Mouse (Mus musculus): ENCODE data around the gene Dnajb8. TPM values are rescaled to one million over a fixed set of nuclear protein-coding genes. Genes with fewer than 3 reads are reported as not detected.

The Dnajb8 gene
- polyA plus RNA-seq, 1 experiment from 2014 or later, result not detected

DNA sequence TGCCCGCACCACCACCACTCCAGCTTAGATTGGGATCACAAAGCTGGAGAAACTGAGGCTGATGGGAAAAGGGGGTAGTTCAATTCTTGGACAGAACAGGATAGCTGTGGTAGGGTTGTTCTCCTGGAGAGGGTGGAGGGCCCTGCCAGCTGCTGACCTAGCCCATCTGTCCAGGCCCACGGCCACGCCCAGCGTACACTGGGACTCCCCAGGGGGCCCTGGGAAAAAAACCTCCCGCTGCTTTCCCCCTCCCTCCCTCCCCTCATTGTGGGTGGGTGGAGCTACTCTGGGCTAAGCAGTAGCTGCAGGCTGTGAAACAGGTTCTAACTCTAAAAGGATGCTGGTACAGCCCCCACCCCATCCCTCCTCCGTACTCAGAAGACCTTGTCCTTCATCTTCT, 6.3 kb upstream of the Dnajb8 start:
- Histone ChIP-seq H3K4me3 (no peak overlapping the region), H3K9me3 (replicated peaks) (peaks cover 4% of the 10 kb centered on the region; the same call in 1 of the 2 replicates), H3K27me3 (replicated peaks) (peaks cover 11% of the 10 kb centered on the region; the same call in 1 of the 2 replicates), H3K4me1 (no peaks in the 10 kb centered on the region; the same call in 1 of the 2 replicates), H3K4me2 (no peak overlapping the region), H3K36me3 (no peaks in the 10 kb centered on the region), H3K27ac (no peak overlapping the region), H3K9ac (no peak overlapping the region)
- no peak for ATAC-seq
- WGBS (ENCODE audit: insufficient replicate concordance), result 64% methylated on average over 6 of the region's 6 CpGs

DNA sequence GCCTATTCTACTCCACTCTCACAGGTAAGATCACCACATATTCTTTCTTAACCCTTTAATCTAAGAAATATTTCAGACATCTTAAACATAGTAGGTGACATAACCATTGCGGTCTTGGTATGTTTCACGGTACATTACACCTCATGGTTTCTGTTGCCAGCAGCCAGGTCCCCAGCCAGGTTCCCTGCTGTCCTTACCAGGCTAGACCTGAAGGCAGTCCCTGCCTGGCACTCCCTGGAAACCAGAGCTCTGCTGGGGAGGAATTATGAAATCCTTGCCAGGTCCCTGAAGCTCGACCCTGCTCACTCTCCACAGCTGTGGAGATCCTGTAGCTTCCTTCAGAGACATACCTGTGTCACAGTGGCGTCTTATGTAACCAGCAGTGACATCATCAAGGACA, 5.9 kb upstream of the Dnajb8 start:
- no peak for ATAC-seq
- no peak overlapping the region for H3K9ac ChIP-seq
- peaks cover 15% of the 10 kb centered on the region; the same call in 1 of the 2 replicates for H3K27me3 ChIP-seq (replicated peaks)
- H3K27ac ChIP-seq, result no peak overlapping the region
- WGBS (ENCODE audit: insufficient replicate concordance), result 68% methylated on average over 4 of the region's 4 CpGs
- H3K4me1 ChIP-seq, result no peaks in the 10 kb centered on the region; the same call in 1 of the 2 replicates
- no peak overlapping the region for H3K4me2 ChIP-seq
- H3K36me3 ChIP-seq, result no peaks in the 10 kb centered on the region
- H3K4me3 ChIP-seq, result no peak overlapping the region
- peaks cover 4% of the 10 kb centered on the region; the same call in 1 of the 2 replicates for H3K9me3 ChIP-seq (replicated peaks)

DNA sequence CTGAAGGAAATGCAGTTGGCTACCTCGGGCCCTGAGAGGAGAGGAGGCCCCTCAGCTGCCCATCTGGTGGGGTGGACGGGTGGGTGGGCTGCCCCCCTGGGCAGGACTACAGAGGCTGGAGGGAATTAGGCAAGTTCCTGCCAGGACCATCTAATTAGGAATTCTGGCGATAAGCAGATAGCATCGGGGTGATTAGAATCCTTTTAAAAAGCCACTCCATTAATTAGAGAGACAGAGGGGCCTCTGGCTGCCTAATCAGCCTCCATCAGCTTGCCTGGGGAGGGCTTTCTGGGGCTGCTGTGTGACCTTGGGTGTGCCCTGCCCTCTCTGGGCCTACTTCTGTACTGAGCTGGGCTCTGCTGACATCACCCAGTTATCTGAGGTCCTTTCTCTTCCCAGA, 3.0 kb upstream of the Dnajb8 start:
- Histone ChIP-seq H3K9ac (no peak overlapping the region), H3K9me3 (replicated peaks) (peaks cover 4% of the 10 kb centered on the region; the same call in 1 of the 2 replicates), H3K36me3 (no peaks in the 10 kb centered on the region), H3K27ac (no peak overlapping the region), H3K27me3 (replicated peaks) (peaks cover 42% of the 10 kb centered on the region), H3K4me3 (no peak overlapping the region), H3K4me1 (no peaks in the 10 kb centered on the region; the same call in 1 of the 2 replicates), H3K4me2 (no peak overlapping the region)
- ATAC-seq, result no peak
- WGBS (ENCODE audit: insufficient replicate concordance), result 25% methylated on average over 4 of the region's 4 CpGs

DNA sequence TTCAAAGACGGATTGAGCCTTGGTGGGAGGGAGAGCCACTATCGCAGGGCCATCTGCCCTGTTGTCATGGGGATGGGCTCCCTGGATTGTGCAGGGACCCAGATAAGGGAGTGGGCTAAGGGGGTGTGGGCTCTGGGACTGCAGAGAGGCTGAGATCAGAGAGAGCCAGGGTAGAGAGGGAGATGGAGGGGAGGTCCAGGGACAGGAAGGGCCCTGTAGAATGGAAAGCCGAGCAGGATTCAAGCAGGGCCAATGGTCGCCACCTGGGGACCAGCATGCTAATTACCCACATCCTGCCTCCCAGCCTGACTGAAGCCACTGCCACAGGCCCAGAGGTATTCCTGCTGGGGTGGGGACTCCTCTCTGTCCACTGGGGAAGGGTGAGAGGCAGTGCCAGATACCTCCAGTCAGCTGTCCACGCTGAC, 4.5 kb downstream of the Dnajb8 start:
- Histone ChIP-seq H3K4me3 (no peak overlapping the region), H3K4me2 (no peak overlapping the region), H3K36me3 (no peaks in the 10 kb centered on the region), H3K27me3 (replicated peaks) (peaks cover 86% of the 10 kb centered on the region), H3K9ac (no peak overlapping the region), H3K27ac (no peak overlapping the region), H3K4me1 (peaks cover 8% of the 10 kb centered on the region; the same call in 1 of the 2 replicates), H3K9me3 (replicated peaks) (no peaks in the 10 kb centered on the region)
- 0 out of 2 replicates have a peak, but pooled peaks have one; percentile 38 for ATAC-seq
- WGBS (ENCODE audit: insufficient replicate concordance), result 28% methylated on average over 5 of the region's 5 CpGs

DNA sequence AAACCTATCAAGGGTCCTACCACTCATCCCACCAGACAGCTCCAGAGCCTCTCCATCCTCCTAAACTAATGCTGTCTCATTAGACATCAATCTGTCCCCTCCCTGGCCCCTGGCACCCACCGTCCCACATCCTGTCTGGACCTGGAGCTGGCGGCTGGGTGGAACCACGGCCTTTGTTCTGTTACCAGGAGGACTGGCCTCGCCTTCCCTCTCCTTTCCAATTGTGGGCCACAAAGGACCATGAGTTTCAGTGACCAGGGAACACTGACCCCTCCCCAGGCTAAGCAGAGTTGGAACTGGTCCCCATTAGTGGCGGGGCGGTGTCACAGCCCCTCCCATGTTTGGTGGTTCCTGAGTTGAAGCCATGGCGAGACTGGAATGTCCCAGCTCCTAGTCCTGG, 5.5 kb downstream of the Dnajb8 start:
- Histone ChIP-seq H3K4me1 (peaks cover 8% of the 10 kb centered on the region; the same call in 1 of the 2 replicates), H3K4me2 (no peak overlapping the region), H3K9me3 (replicated peaks) (no peaks in the 10 kb centered on the region), H3K27me3 (replicated peaks) (peaks cover 86% of the 10 kb centered on the region), H3K4me3 (no peak overlapping the region), H3K27ac (no peak overlapping the region), H3K9ac (no peak overlapping the region), H3K36me3 (no peaks in the 10 kb centered on the region)
- WGBS (ENCODE audit: insufficient replicate concordance), result 43% methylated on average over 7 of the region's 7 CpGs
- ATAC-seq, result no peak

DNA sequence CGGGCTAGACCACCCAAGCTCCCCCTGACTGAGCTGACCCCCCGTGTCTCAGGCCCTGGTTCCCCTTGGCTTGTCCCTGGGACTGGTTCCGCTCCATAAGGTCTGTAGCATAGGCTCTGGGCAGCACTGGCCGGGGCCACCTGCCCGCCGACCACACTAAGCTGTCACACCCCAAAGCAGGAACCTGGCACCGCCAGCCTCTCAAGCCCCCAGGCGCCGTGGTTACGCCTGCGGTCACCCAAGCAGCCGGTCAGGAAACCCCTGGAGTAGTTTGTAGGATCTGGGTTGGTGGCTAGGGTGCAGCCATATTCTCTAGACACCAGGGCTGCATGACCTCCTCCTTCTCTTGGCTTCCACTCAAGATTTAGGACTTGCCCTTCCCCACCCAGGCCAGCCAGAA, 7.2 kb downstream of the Dnajb8 start:
- Histone ChIP-seq H3K4me3 (no peak overlapping the region), H3K27ac (no peak overlapping the region), H3K9ac (no peak overlapping the region), H3K4me2 (no peak overlapping the region), H3K4me1 (peaks cover 8% of the 10 kb centered on the region; the same call in 1 of the 2 replicates), H3K36me3 (no peaks in the 10 kb centered on the region), H3K9me3 (replicated peaks) (no peaks in the 10 kb centered on the region), H3K27me3 (replicated peaks) (peaks cover 87% of the 10 kb centered on the region)
- WGBS (ENCODE audit: insufficient replicate concordance), result 58% methylated on average over 12 of the region's 12 CpGs
- no peak for ATAC-seq

DNA sequence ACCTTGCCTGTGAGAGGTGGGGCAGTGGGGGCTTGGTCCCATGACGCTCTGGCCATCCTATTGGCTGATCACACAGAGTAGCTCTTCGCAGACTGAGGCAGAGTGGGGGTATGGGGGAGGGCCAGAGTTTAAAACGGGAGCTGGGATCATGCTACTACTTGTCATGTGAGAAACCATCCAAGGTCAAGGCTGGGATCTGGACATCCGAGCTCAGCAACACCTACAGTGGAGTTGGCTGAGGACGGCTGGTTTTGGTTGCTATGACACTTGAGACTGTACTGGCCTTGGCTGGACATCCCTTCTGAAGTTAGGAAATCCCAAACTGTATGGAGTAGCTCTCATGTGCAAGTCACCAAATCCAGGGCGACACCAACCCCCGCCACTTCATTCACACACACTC, 9.8 kb downstream of the Dnajb8 start:
- WGBS (ENCODE audit: insufficient replicate concordance), result 61% methylated on average over 7 of the region's 7 CpGs

DNA sequence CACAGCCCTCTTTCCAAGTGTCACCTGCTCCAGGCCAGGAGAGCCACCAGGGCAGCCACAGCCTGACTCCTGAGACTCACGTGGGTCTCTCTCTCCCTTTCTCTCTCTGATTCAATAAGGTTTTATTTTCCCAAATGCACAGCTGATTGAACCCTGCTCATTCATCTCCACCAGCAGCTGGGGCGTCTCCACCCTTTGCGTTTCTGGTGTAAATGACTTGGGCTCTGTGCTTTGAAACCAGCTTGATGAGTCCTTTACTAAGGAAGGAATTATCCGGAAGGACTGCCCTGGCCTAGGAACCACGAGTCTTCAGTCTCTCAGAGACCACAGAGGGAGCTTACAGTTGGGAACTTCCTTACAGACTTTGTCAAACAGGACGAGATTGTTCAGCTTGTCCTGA, 10.2 kb downstream of the Dnajb8 start:
- Histone ChIP-seq H3K4me1 (peaks cover 12% of the 10 kb centered on the region), H3K36me3 (no peaks in the 10 kb centered on the region), H3K4me3 (no peak overlapping the region), H3K4me2 (no peak overlapping the region), H3K9me3 (replicated peaks) (no peaks in the 10 kb centered on the region), H3K27me3 (replicated peaks) (peaks cover 99% of the 10 kb centered on the region), H3K9ac (no peak overlapping the region), H3K27ac (no peak overlapping the region)
- no peak for ATAC-seq
- 58% methylated on average over 6 of the region's 6 CpGs for WGBS (ENCODE audit: insufficient replicate concordance)

More for the DNA sequence above, 9.8 kb downstream of the Dnajb8 start:
- no peak overlapping the region for H3K9ac ChIP-seq
- no peaks in the 10 kb centered on the region for H3K9me3 ChIP-seq (replicated peaks)
- no peaks in the 10 kb centered on the region for H3K36me3 ChIP-seq
- ATAC-seq, result no peak
- H3K27ac ChIP-seq, result no peak overlapping the region
- no peak overlapping the region for H3K4me2 ChIP-seq
- H3K4me3 ChIP-seq, result no peak overlapping the region
- H3K4me1 ChIP-seq, result peaks cover 12% of the 10 kb centered on the region
- H3K27me3 ChIP-seq (replicated peaks), result peaks cover 99% of the 10 kb centered on the region

DNA sequence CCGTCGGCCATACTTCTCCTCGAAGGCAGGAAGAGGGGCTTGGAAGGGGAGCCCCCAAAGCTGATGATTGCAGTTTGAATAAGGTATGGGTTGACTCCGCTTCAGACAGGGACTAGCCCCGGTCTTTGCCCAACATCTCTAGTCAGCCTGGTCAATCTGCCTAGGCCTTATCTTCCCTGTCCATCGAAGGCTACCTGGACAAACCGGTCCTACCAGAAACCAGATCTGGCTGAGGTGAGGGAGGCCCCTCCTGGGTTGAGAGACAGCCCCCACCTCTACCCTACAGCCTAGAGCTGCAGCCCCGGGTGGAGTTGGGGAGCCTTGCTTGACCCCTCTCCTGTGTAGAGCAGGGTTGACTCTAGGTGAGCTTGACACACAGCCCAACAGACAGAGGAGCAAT, 11.9 kb downstream of the Dnajb8 start:
- Histone ChIP-seq H3K27ac (no peak overlapping the region), H3K9me3 (replicated peaks) (no peaks in the 10 kb centered on the region), H3K27me3 (replicated peaks) (peaks cover 99% of the 10 kb centered on the region), H3K4me1 (peaks cover 12% of the 10 kb centered on the region), H3K36me3 (no peaks in the 10 kb centered on the region), H3K4me3 (no peak overlapping the region), H3K4me2 (no peak overlapping the region), H3K9ac (no peak overlapping the region)
- ATAC-seq, result no peak
- WGBS (ENCODE audit: insufficient replicate concordance), result 57% methylated on average over 8 of the region's 8 CpGs

DNA sequence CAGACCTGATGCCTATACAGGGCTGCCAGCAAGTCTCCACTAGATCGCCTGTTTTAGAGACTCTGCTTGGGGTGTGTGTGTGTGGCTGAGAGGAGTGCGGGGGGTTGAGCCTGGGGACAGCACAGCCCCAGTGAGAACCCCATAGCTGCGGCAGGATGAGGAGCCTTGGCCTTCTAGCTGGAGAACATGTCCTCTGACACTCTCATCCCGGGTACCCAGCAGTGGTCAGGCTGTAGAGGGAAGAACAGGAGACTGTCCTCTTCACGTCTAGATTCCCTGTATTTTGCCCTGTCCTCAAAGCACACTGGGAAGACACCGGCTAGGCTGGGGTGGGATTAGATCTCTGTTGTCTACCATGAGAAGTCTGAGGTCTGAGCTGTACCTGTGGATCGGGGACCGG, 13.4 kb downstream of the Dnajb8 start:
- H3K27me3 ChIP-seq (replicated peaks), result peaks cover 95% of the 10 kb centered on the region
- no peaks in the 10 kb centered on the region for H3K36me3 ChIP-seq
- H3K4me3 ChIP-seq, result no peak overlapping the region
- no peak overlapping the region for H3K4me2 ChIP-seq
- H3K9me3 ChIP-seq (replicated peaks), result no peaks in the 10 kb centered on the region
- no peak overlapping the region for H3K9ac ChIP-seq
- no peak overlapping the region for H3K27ac ChIP-seq
- 25% methylated on average over 8 of the region's 8 CpGs for WGBS (ENCODE audit: insufficient replicate concordance)
- peaks cover 12% of the 10 kb centered on the region for H3K4me1 ChIP-seq
- no peak for ATAC-seq

DNA sequence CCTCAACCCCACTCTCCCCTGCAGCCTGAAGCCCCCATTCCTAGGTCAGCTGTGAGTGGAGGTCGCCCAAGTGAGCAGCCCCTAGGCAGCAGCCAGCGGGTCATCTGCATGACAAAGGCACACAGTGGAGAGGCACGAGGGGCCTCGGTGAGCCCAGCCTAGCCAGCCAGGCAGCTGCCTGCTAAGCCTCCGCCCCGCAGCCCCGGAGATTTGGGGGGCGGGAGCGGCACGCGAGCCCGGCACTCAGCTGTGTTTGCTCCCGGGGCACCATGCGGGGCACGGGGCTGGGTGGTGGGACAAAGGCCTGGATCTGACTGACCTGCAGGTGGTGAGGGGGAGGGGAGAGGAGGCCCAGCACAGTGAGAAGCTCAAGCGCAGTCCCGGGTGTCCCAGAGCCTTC, 13.9 kb downstream of the Dnajb8 start:
- Histone ChIP-seq H3K9me3 (replicated peaks) (no peaks in the 10 kb centered on the region), H3K27ac (no peak overlapping the region), H3K4me1 (peaks cover 12% of the 10 kb centered on the region), H3K36me3 (no peaks in the 10 kb centered on the region), H3K4me2 (peak overlapping the region; percentile 35), H3K4me3 (no peak overlapping the region), H3K9ac (no peak overlapping the region), H3K27me3 (replicated peaks) (peaks cover 95% of the 10 kb centered on the region)
- ATAC-seq, result no peak
- WGBS (ENCODE audit: insufficient replicate concordance), result 18% methylated on average over 16 of the region's 17 CpGs

DNA sequence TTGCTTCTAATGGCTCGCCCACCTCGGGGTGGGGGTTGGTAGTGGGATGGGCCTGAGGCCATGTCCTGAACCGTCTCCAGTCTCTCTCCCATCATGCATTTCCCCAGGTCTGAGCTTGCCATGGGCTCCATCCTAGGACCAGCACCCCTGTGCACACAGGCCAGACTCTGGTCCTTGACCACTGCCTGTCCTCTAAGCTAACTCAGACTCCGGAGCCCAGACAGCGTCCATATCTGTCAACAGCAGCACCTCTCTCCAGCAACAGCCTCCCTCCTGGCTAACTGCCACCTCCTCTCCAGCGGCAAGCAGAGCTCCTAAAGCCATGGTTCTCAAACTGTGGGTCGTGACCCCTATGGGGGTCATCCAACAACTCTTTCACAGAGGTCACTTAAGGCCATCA, 14.4 kb downstream of the Dnajb8 start:
- no peak overlapping the region for H3K4me3 ChIP-seq
- 25% methylated on average over 7 of the region's 7 CpGs for WGBS (ENCODE audit: insufficient replicate concordance)
- no peak for ATAC-seq
- H3K27ac ChIP-seq, result no peak overlapping the region
- no peak overlapping the region for H3K9ac ChIP-seq
- H3K9me3 ChIP-seq (replicated peaks), result no peaks in the 10 kb centered on the region
- peaks cover 92% of the 10 kb centered on the region for H3K27me3 ChIP-seq (replicated peaks)
- no peaks in the 10 kb centered on the region for H3K36me3 ChIP-seq
- no peak overlapping the region for H3K4me2 ChIP-seq
- H3K4me1 ChIP-seq, result peaks cover 12% of the 10 kb centered on the region

DNA sequence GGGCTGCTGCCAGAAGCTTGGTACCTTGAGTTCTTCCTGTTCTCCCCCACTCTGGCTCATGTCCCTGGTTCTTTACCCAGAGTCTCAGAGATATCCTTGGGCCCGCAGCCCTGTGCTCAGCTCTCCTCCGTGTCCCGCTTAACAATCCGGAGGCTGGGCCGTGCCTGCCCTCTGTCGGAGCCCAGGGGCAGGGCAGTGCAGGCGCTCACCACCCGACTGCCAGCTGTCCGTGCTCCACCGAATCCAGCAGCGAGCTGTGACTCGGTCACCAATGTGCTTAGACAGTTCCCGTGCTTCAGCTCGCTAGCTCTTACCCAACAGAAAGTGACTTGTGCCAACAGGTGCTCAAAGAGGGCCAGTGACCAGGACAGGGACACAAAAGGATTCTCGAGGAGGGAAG, 20.5 kb downstream of the Dnajb8 start:
- H3K4me3 ChIP-seq, result no peak overlapping the region
- H3K9me3 ChIP-seq (replicated peaks), result no peaks in the 10 kb centered on the region
- peaks cover 10% of the 10 kb centered on the region; the same call in 1 of the 2 replicates for H3K4me1 ChIP-seq
- H3K4me2 ChIP-seq, result peak overlapping the region; percentile 19; the same call in 1 of the 2 replicates
- H3K36me3 ChIP-seq, result no peaks in the 10 kb centered on the region
- no peak overlapping the region for H3K27ac ChIP-seq
- 3% methylated on average over 15 of the region's 15 CpGs for WGBS (ENCODE audit: insufficient replicate concordance)
- H3K9ac ChIP-seq, result no peak overlapping the region
- peaks cover 51% of the 10 kb centered on the region for H3K27me3 ChIP-seq (replicated peaks)
- peak; percentile 65; the same call in 1 of the 2 replicates for ATAC-seq

All from liver, embryonic 12.5 days (tissue).